9 mouse cellular contexts compared by ENCODE assay signal in genomic region chr2:30545706-30546105, GRCm38 (mm10). TPM values are rescaled to one million over a fixed set of nuclear protein-coding genes. Genes with fewer than 3 reads are reported as not detected.
DNase-seq lines count a peak whose midpoint lies in the region; ATAC-seq and TF ChIP-seq lines count a peak whose summit lies in the region.
"Had no signal": no experiment of that assay in that cellular context is flagged by ENCODE, and none has a peak within 500 bp of the region (broad histone marks: within the 10 kb centered on the region; RNA-seq: fewer than 3 reads in every experiment).

No protein-coding gene starts in this region.

- H3K36me3 ChIP-seq in E14TG2a.4 (ENCODE audit: insufficient read depth, low read length) = no peaks in the 10 kb centered on the region

- peaks cover 4% of the 10 kb centered on the region; the same call in 1 of the 2 replicates for H3K9me3 ChIP-seq in E14TG2a.4 (ENCODE audit: low read length)

- H3K4me1 ChIP-seq in E14TG2a.4 (replicated peaks; ENCODE audit: low read depth, low read length) = peaks cover 68% of the 10 kb centered on the region

- ATAC-seq in CD4-positive, CD25-positive, alpha-beta regulatory T cell, adult 4 months = no peak

- peak overlapping the region; percentile 57 for H3K4me3 ChIP-seq in E14TG2a.4 (replicated peaks; ENCODE audit: low read length)

- peaks cover 10% of the 10 kb centered on the region for H3K27me3 ChIP-seq in E14TG2a.4 (ENCODE audit: insufficient read depth, low read length)

- DNase-seq in CD4-positive, CD25-positive, alpha-beta regulatory T cell, adult 2 months (ENCODE audit: low read depth, low spot score) = peak; percentile 12
- peak; percentile 52 for DNase-seq in forelimb bud, embryonic 11.5 days (ENCODE audit: low read depth, low spot score)
- peak; percentile 55 for DNase-seq in mesoderm, embryonic 11.5 days (ENCODE audit: low read depth, low spot score)
- no peak for DNase-seq in testis, postnatal 14 days (ENCODE audit: low spot score)
- no peak for DNase-seq in ovary, postnatal 14 days (ENCODE audit: low spot score)
- no peak for DNase-seq in ovary, postnatal 36 days (ENCODE audit: low spot score)

- TF ChIP-seq CTCF in E14TG2a.4 (conservative IDR thresholded peaks at IDR 0.05; ENCODE audit: low read length) = no peak

RNA-seq across cellular contexts. Expression of gene Cstad, which starts 49.1 kb away (rescaled TPM):
- polyA plus RNA-seq in CD4-positive, CD25-positive, alpha-beta regulatory T cell, adult 4 months (2017; shearing (Covaris generic)) = 1 to 10 TPM; 2.0 to 5.4 TPM
- polyA plus RNA-seq: small intestine, adult 2 months had no signal

Comparison
In these comparisons a context has a peak if more than half of its experiments do, and no peak if none do; other contexts are left out.
1. DNase-seq: peak in CD4-positive, CD25-positive, alpha-beta regulatory T cell, adult 2 months (single experiment), forelimb bud, embryonic 11.5 days (single experiment) and mesoderm, embryonic 11.5 days (single experiment); none in testis, postnatal 14 days (single experiment), ovary, postnatal 14 days (single experiment) and ovary, postnatal 36 days (single experiment).